Mouse (Mus musculus): ENCODE measurements around the gene Zmynd10. TPM values are rescaled to one million over a fixed set of nuclear protein-coding genes. Genes with fewer than 3 reads are reported as not detected.

Zmynd10 gene
- polyA plus RNA-seq, 1 experiment: 0.43 TPM

DNA sequence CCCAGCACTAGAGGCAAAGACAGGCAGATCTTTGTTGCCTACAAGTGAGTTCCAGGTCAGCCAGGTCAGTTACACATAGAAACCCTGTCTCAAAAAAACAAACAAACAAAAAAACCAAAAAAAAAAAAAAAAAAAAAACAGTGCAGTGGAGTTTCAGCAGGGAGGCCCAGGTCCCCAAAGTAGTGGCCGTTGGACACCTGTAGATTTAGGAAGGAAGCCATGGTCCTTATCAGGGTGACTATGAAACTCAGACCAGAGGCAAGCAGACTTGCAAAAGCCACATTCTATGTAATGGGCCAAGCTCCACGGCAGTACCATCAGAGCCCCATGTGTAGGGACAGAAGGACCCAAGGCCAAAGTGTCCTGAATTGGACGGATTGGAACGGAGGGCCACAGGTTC, 34.5 kb downstream of the Zmynd10 start:
- H3ac ChIP-seq (ENCODE audit: control insufficient read depth, insufficient read length, low read depth): no peak overlapping the region
- no peaks in the 10 kb centered on the region for H3K27me3 ChIP-seq (ENCODE audit: control insufficient read depth, insufficient read depth, insufficient read length)
- no peaks in the 10 kb centered on the region for H3K36me3 ChIP-seq (ENCODE audit: control insufficient read depth, insufficient read depth)
- H3K79me2 ChIP-seq (ENCODE audit: control insufficient read depth, insufficient read depth): peaks cover 10% of the 10 kb centered on the region
- H3K4me3 ChIP-seq (ENCODE audit: insufficient read depth, poor library complexity, severe bottlenecking): peak overlapping the region; percentile 21
- H3K79me3 ChIP-seq (ENCODE audit: low read depth): no peaks in the 10 kb centered on the region
- TF ChIP-seq MYOD1 (IDR thresholded peaks at IDR 0.05; ENCODE audit: control insufficient read depth, insufficient read length, low read depth) (no peak), MAX (IDR thresholded peaks at IDR 0.05) (no peak), FOSL1 (IDR thresholded peaks at IDR 0.05; ENCODE audit: insufficient read depth, low read length, poor library complexity, severe bottlenecking) (no peak), CTCF (IDR thresholded peaks at IDR 0.05; ENCODE audit: control insufficient read depth, insufficient read depth, insufficient read length) (no peak), CEBPB (IDR thresholded peaks at IDR 0.05; ENCODE audit: low read depth) (no peak), USF1 (IDR thresholded peaks at IDR 0.05; ENCODE audit: low read depth) (no peak), MYOG (IDR thresholded peaks at IDR 0.05; ENCODE audit: control insufficient read depth, extremely low read depth, insufficient read length) (no peak)

DNA sequence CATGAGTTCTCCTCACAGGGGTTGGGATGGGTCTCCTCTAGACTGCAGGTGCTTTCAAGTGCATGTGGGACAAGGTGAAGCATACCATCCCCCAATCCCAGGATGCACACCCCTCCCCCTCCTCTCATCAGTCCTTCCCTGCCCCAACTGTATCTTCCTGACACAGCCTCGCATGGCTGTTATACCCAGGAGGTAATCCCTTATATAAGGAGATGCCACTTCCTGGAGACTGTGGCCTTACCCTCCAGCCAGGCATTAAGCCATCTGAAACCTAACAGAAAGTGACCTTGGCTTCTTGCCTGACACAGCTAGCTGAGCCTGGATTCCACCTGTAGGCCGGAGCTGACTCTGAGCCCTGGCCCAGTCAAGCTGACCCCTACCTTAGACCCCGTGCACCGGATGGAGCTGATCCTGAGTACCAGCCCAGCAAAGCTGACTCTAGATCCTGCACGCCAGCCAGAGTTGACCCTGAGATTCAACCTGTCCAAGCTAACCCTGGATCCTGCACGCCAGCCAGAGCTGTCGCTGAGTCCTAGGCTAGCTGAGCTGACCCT, 35.5 kb downstream of the Zmynd10 start:
- Histone ChIP-seq H3K79me3 (ENCODE audit: low read depth) (no peaks in the 10 kb centered on the region), H3K27me3 (ENCODE audit: control insufficient read depth, insufficient read depth, insufficient read length) (no peaks in the 10 kb centered on the region), H3ac (ENCODE audit: control insufficient read depth, insufficient read length, low read depth) (no peak overlapping the region), H3K79me2 (ENCODE audit: control insufficient read depth, insufficient read depth) (peaks cover 10% of the 10 kb centered on the region), H3K36me3 (ENCODE audit: control insufficient read depth, insufficient read depth) (no peaks in the 10 kb centered on the region), H3K4me3 (ENCODE audit: insufficient read depth, poor library complexity, severe bottlenecking) (no peak overlapping the region)
- TF ChIP-seq USF1 (IDR thresholded peaks at IDR 0.05; ENCODE audit: low read depth) (no peak), MYOD1 (IDR thresholded peaks at IDR 0.05; ENCODE audit: control insufficient read depth, insufficient read length, low read depth) (no peak), CTCF (IDR thresholded peaks at IDR 0.05; ENCODE audit: control insufficient read depth, insufficient read depth, insufficient read length) (no peak), FOSL1 (IDR thresholded peaks at IDR 0.05; ENCODE audit: insufficient read depth, low read length, poor library complexity, severe bottlenecking) (no peak), MYOG (IDR thresholded peaks at IDR 0.05; ENCODE audit: control insufficient read depth, extremely low read depth, insufficient read length) (no peak), MAX (IDR thresholded peaks at IDR 0.05) (no peak), CEBPB (IDR thresholded peaks at IDR 0.05; ENCODE audit: low read depth) (no peak)

DNA sequence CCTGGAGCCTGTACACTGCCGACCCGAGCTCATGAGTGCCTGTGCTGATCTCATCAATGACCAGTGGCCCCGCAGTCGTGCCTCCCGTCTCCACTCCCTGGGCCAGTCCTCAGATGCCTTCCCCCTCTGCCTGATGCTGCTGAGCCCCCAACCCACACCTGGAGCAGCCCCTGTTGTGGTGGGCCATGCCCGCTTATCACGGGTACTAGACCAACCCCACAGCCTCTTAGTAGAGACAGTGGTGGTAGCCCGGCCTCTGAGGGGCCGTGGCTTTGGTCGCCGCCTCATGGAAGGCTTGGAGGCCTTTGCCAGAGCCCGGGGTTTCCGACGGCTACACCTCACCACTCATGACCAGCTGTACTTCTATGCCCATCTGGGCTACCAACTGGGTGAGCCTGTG, 36.1 kb downstream of the Zmynd10 start:
- Histone ChIP-seq H3K4me3 (ENCODE audit: insufficient read depth, poor library complexity, severe bottlenecking) (no peak overlapping the region), H3K79me2 (ENCODE audit: control insufficient read depth, insufficient read depth) (peaks cover 16% of the 10 kb centered on the region), H3K36me3 (ENCODE audit: control insufficient read depth, insufficient read depth) (no peaks in the 10 kb centered on the region), H3K27me3 (ENCODE audit: control insufficient read depth, insufficient read depth, insufficient read length) (no peaks in the 10 kb centered on the region), H3ac (ENCODE audit: control insufficient read depth, insufficient read length, low read depth) (no peak overlapping the region), H3K79me3 (ENCODE audit: low read depth) (peaks cover 2% of the 10 kb centered on the region)
- TF ChIP-seq USF1 (IDR thresholded peaks at IDR 0.05; ENCODE audit: low read depth) (no peak), MYOD1 (IDR thresholded peaks at IDR 0.05; ENCODE audit: control insufficient read depth, insufficient read length, low read depth) (no peak), CTCF (IDR thresholded peaks at IDR 0.05; ENCODE audit: control insufficient read depth, insufficient read depth, insufficient read length) (no peak), FOSL1 (IDR thresholded peaks at IDR 0.05; ENCODE audit: insufficient read depth, low read length, poor library complexity, severe bottlenecking) (no peak), MYOG (IDR thresholded peaks at IDR 0.05; ENCODE audit: control insufficient read depth, extremely low read depth, insufficient read length) (no peak), CEBPB (IDR thresholded peaks at IDR 0.05; ENCODE audit: low read depth) (no peak), MAX (IDR thresholded peaks at IDR 0.05) (no peak)

DNA sequence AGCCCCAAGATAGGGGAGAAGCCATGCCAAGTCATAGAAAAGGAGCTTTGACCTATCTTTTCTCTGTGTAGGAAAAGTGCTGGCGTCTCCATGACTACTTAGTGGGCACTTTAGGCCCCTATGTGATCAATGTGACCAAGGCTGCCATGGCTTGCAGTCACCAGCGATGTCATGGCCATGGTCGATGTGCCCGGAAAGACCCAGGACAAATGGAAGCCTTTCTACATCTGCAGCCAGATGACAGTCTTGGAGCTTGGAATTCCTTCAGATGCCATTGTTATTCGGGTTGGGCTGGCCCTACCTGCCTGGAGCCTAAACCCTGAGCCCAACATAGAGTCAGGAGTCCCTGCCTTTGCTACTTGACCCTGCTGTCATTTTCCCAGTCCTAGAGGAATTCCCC, 39.4 kb downstream of the Zmynd10 start:
- H3K4me3 ChIP-seq (ENCODE audit: insufficient read depth, poor library complexity, severe bottlenecking): no peak overlapping the region
- peaks cover 37% of the 10 kb centered on the region for H3K79me2 ChIP-seq (ENCODE audit: control insufficient read depth, insufficient read depth)
- H3K79me3 ChIP-seq (ENCODE audit: low read depth): peaks cover 21% of the 10 kb centered on the region
- no peak overlapping the region for H3ac ChIP-seq (ENCODE audit: control insufficient read depth, insufficient read length, low read depth)
- H3K36me3 ChIP-seq (ENCODE audit: control insufficient read depth, insufficient read depth): peaks cover 22% of the 10 kb centered on the region
- TF ChIP-seq MYOG (IDR thresholded peaks at IDR 0.05; ENCODE audit: control insufficient read depth, extremely low read depth, insufficient read length) (no peak), FOSL1 (IDR thresholded peaks at IDR 0.05; ENCODE audit: insufficient read depth, low read length, poor library complexity, severe bottlenecking) (no peak), MAX (IDR thresholded peaks at IDR 0.05) (no peak), CTCF (IDR thresholded peaks at IDR 0.05; ENCODE audit: control insufficient read depth, insufficient read depth, insufficient read length) (no peak), MYOD1 (IDR thresholded peaks at IDR 0.05; ENCODE audit: control insufficient read depth, insufficient read length, low read depth) (no peak), CEBPB (IDR thresholded peaks at IDR 0.05; ENCODE audit: low read depth) (no peak), USF1 (IDR thresholded peaks at IDR 0.05; ENCODE audit: low read depth) (no peak)
- no peaks in the 10 kb centered on the region for H3K27me3 ChIP-seq (ENCODE audit: control insufficient read depth, insufficient read depth, insufficient read length)

DNA sequence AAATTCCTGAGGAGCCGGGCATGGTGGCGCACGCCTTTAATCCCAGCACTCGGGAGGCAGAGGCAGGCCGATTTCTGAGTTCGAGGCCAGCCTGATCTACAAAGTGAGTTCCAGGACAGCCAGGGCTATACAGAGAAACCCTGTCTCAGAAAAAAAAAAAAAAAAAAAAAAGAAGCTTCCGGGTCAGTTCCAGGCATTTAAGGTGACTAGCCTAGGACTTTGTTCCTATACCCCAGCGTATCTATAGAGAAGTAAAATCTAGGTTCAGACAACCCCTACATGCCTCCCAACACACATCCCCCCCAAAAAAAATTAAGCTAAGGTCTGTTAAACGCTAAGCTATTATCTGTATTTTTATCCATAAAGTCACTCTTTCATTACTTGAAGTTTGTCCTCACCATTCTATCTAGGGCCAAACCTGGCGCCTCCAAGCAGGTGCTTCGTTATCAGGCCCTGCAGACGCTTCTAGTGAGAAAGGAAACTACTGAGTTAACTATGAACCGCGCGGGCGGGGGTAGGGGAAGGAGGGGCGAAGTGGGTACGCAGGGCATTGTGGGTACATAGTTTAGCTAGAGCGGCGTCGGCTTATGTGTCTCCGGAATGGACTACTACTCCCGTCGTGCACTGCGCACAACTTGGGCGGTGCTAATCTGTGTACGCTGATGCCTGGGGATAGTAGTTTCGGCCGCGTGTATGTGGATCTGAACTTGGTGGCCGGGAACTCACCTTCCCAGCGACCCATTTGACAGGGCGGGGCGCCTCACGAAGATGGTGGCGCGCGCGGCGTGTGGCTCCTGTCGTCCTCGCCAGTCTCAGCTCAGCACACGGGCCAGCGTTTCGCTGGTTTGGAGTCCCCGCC, 40.1 kb downstream of the Zmynd10 start, which contains the start of gene Ifrd2:
Gene Ifrd2, plus strand, starts transcription at position 669 of the 859 bp plus-strand sequence.
- peak within 1 kb of the TSS; percentile 70 for H3K4me3 ChIP-seq (ENCODE audit: insufficient read depth, poor library complexity, severe bottlenecking)
- TF ChIP-seq MYOD1 (IDR thresholded peaks at IDR 0.05; ENCODE audit: control insufficient read depth, insufficient read length, low read depth): no peak
- TF ChIP-seq USF1 (IDR thresholded peaks at IDR 0.05; ENCODE audit: low read depth): no peak
- no peak for TF ChIP-seq MYOG (IDR thresholded peaks at IDR 0.05; ENCODE audit: control insufficient read depth, extremely low read depth, insufficient read length)
- no peak for TF ChIP-seq FOSL1 (IDR thresholded peaks at IDR 0.05; ENCODE audit: insufficient read depth, low read length, poor library complexity, severe bottlenecking)
- TF ChIP-seq MAX (IDR thresholded peaks at IDR 0.05): no peak
- no peak for TF ChIP-seq CTCF (IDR thresholded peaks at IDR 0.05; ENCODE audit: control insufficient read depth, insufficient read depth, insufficient read length)
- TF ChIP-seq CEBPB (IDR thresholded peaks at IDR 0.05; ENCODE audit: low read depth): no peak
- peaks cover 24% of the 10 kb centered on the region for H3K36me3 ChIP-seq (ENCODE audit: control insufficient read depth, insufficient read depth)
- H3ac ChIP-seq (ENCODE audit: control insufficient read depth, insufficient read length, low read depth): peak within 1 kb of the TSS; percentile 82
- H3K79me3 ChIP-seq (ENCODE audit: low read depth): peaks cover 21% of the 10 kb centered on the region
- peaks cover 35% of the 10 kb centered on the region for H3K79me2 ChIP-seq (ENCODE audit: control insufficient read depth, insufficient read depth)
- H3K27me3 ChIP-seq (ENCODE audit: control insufficient read depth, insufficient read depth, insufficient read length): no peaks in the 10 kb centered on the region

Measured in C2C12 (cell line).